Mouse (Mus musculus) induced T-regulatory cell, adult 2 months (primary cell): ENCODE measurements around the gene Galns.
"Not testable (repeated sequence)": the region's sequence is repeated elsewhere in the genome, so short reads cannot be mapped to it uniquely, and the experiment has no call there.

Experiments
- DNase-seq: peaks from one replicate; pipeline ENCODE4 v3.0.0-alpha.2; 2012; ENCODE audit warnings: low read depth

The Galns gene

GRCm38 (mm10) chr8:122593783-122594507, 17.3 kb downstream of the Galns start:
- DNase-seq: no peak

GRCm38 (mm10) chr8:122593240-122593639, 18.0 kb downstream of the Galns start:
- DNase-seq: no peak

DNA sequence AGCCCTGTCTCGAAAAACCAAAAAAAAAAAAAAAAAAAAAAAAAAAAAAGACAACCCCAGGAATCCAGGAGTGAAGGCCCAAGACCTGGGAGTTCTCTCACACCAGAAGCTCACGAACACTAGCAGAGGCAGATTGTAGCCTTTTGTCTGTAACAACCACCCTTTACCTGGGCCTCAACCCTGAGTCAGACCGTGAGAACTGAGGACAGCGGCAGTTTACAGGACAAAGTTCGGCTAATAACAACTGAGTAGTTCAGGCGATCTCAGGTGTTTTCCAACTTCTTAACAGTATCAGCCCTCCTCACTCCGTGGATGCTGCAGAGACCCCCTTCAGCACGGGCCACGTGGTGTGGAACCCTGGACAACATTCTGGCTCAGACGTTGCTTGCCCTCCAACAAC, 24.5 kb downstream of the Galns start:
- no peak for DNase-seq

GRCm38 (mm10) chr8:122586171-122586570, 25.1 kb downstream of the Galns start:
- DNase-seq: no peak

DNA sequence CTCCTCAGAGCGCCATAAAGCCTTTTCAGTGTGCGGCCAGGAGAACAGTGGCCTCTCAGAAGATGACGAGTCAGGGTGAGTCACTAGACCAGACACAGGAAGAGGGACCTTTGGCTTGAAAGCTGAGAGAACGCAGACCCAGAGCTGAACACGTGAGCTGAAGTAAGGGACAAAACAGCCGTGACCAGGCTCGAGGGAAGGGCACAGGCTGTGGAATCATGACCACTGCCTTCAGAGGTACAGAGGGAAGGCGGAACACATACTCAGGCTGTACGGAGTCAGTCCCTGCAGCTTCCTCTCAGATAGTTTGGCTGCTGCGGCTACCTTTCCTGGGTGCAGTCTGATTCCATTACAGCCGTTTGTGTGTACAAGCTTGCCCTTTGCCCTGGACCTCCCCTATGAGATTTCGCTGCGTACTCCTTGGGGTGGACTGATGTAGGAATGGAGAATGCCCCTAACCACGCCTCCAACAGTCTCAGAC, 25.8 kb downstream of the Galns start:
- no peak for DNase-seq

DNA sequence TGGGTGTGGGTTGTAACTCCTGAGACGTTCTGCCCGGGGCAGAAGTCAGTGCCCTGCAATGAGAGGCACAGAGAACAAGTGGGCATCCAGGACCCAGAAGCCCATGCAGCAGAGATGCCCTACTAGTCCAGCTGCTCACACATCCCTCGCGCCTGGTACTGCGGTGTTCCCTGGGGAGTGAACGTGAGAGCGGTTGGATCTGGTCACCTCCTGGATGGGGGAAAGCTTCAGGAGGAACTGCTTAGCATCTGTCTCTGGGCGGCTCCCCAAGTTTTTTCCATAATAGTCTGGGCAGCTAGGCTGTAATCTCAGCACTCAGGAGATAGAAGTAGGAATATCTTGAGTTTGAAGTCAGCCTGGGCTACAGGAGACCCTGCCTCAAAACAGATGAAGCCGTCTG, 26.3 kb downstream of the Galns start:
- no peak for DNase-seq

DNA sequence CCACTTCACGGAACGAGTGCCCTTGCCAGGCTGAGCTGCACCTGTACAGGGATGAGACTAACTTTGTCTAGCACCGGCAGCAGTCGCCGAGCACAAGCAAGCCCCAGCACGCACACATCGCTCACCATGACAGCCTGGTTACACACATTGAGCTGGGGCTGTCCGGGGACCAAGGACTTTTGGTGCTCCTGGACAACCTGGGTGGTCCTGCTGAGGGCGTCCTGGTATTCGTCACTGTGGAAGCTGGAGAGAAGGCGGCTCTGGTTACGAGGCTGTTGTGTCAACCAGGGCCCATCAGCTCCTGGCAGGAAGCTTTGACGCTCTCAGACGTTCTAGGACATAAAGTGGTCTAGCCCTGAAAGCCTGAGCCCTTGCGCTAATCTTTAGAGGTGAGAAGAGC, 30.3 kb downstream of the Galns start:
- no peak for DNase-seq

DNA sequence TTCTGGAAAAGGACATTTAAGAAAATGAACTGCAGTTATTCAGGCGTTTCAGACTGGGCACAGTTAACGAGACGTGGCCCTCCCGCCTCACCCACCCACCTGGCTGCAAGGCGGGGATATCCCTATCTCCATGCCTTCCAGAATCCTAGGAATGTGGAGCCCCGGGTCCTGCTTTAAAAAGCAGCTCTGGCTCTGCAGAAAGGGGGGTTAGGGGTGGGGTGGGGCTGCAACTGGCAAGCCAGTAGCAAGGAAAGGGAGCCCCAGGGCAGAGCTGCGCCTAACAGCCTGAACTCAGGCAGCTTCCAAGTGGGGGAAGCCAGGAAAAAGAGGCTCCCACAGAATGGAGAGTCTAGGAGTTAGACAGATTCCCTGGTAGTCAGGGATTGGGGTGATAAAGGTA, 32.1 kb downstream of the Galns start:
- DNase-seq: no peak

GRCm38 (mm10) chr8:122577116-122577515, 34.1 kb downstream of the Galns start:
- no peak for DNase-seq

GRCm38 (mm10) chr8:122576648-122577022, 34.6 kb downstream of the Galns start, which contains the start of gene Aprt:
TSS of gene Aprt (minus strand) at chr8:122576909.
- peak; percentile 97 for DNase-seq

GRCm38 (mm10) chr8:122575735-122576647, 35.3 kb downstream of the Galns start:
- no peak for DNase-seq

DNA sequence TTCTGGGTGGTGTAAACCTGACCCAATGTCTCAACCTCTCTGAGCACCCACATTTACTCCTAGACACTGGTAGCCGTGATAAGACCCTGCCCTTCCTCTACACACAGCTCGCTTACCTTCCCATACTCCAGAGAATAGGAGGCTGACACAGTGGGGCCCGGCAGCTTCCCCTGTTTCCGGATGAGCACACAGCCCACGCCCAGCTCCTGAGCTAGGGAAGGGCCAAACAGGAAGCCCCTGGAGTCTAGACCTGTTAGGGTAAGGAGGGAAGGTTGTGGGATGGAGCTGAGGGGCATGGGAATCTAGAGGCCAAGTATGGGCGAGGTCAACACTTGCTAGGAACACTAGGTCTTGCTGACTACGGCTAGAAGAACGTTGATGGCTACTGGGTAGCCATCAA, 36.0 kb downstream of the Galns start:
- no peak for DNase-seq

GRCm38 (mm10) chr8:122574667-122575251, 36.5 kb downstream of the Galns start:
- DNase-seq: peak; percentile 45

- DNase-seq: no peak
Measured at GRCm38 (mm10) chr8:122574264-122574663, 37.0 kb downstream of the Galns start.

GRCm38 (mm10) chr8:122573577-122573976, 37.7 kb downstream of the Galns start:
- no peak for DNase-seq

DNA sequence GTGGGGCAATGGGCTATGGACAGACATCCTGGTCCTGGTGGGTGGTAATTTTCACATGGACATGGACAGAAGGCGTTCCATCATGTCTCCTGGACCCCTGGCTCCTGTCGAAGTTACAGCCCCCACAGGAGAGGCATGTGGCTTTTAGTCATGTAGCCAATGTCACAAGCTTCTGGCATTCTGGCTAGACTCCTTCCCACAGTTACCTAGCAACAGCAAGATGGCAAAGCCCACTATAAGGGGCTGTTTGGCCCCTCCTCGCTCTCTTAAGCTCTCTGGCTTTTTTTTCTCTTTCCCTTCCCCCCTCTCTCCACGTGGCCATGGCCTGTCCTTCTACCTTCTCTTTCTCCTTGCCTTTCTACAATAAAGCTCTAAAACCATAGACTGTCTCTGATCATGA, 38.1 kb downstream of the Galns start:
- DNase-seq: not testable (repeated sequence)

GRCm38 (mm10) chr8:122572751-122573150, 38.5 kb downstream of the Galns start:
- no peak for DNase-seq

DNA sequence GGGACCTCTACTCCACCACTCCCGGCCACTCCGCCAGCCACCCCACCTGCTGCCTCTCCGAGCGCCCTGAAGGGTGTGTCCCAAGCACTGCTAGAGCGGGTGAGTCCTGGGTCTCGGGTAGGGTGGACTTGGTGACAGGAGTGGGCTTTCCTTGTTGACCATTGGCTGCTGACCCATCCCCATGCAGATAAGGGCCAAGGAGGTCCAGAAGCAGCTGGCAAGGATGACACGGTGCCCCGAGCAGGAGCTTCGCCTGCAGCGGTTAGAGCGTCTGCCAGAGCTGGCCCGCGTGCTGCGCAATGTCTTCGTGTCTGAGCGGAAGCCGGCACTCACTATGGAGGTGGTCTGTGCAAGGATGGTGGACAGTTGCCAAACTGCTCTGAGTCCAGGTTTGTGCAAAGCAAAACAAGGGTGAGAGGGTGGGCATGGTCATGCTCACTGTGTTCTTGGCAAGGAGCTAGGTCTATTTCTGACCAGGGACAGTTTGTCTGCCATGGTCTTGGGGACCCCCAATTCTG, 39.5 kb downstream of the Galns start:
- DNase-seq: no peak

- DNase-seq: no peak
Measured at GRCm38 (mm10) chr8:122571153-122571552, 40.1 kb downstream of the Galns start.

- DNase-seq: no peak
Measured at GRCm38 (mm10) chr8:122569996-122570395, 41.3 kb downstream of the Galns start.

DNA sequence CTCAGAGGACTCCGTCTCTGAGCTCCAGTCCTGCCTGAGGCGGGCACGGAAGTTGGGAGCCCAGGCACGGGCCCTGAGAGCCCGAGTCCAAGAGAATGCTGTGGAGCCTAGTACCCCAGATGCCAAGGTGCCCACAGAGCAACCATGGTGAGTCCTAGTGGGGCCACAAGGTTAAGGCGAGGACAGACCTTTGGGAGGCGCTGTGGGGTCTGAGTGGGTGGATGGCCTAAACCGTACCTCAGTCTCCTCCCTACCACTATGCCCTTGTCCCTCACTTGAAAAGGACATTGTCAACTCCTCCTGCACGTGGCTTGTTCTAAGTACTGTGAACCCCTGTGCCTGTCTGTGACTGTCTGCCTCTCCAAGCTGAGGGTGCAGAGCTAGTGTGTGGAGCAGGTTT, 41.9 kb downstream of the Galns start:
- DNase-seq: peak; percentile 32

- DNase-seq: peak; percentile 58
Measured at GRCm38 (mm10) chr8:122568881-122569309, 42.4 kb downstream of the Galns start.
